Mouse (Mus musculus) natural killer cell, adult 2 months (primary cell): ENCODE data around the gene Otop2.

ENCODE experiments used
- DNase-seq, 2 experiments: peaks; one replicate each; pipeline ENCODE4 v3.0.0; 2022; ENCODE audit warnings: low spot score in 2 of 2

Gene Otop2

DNA sequence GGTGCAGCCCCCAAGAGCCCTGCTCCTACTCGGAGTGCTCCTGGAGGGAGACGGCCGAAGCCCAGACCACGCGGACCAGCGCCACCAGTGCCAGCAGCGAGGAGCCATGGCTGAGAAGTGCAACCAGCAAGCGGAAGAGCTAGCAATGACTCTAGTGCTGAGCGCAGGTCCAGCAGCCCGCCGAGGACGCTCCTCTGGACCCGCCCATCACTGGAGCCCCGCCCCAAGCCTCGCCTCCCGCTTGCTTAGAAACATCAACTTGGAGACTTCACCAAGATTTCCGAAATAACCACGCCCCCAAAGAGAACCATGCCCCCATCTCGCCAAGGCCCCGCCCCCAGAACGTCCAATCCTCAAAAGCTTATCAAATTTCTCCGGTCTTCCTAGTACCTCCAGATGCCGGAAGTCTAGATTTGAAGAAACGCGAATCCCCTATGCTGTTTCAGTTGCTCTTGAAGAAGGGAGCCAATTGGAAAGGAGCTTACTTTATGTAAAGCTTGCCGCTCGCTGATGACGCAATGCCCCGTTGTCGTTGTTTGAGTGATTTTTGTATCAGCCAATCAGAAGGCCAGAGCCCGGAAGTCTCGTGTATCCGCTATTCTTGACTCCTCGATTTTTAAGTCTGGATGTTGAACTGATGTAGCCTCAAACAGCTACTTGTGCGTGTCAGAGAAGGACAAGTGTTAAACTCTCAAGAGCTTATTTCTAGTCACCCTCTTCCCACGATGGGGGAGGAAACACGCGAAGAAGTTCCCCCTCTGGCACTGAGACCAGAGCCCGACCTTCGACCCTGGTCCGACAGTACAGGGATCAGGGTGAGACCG lies 30.0 kb upstream of the Otop2 start, which contains the start of gene Fdxr:
Gene Fdxr, minus strand, starts transcription at position 271 of the 824 bp plus-strand sequence.
- DNase-seq: peak; percentile 99 to 100

DNA sequence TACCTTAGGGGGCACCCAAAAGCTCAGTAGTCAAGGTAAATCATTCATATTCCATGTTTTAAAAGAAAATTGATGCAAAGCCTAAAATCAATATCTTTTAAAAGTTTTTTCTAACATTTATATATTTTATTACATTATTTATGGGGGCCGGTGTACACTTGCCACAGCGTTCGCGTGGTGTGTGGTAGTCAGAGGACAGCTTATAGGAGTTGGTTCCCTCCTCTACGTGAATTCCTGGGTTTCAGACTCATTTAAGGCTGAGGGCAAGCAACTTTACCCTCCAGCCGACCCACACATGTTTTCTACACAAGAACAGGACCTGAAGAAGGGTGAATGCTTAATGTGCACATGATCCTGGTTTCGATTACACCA lies 29.4 kb upstream of the Otop2 start:
- DNase-seq: no peak

DNA sequence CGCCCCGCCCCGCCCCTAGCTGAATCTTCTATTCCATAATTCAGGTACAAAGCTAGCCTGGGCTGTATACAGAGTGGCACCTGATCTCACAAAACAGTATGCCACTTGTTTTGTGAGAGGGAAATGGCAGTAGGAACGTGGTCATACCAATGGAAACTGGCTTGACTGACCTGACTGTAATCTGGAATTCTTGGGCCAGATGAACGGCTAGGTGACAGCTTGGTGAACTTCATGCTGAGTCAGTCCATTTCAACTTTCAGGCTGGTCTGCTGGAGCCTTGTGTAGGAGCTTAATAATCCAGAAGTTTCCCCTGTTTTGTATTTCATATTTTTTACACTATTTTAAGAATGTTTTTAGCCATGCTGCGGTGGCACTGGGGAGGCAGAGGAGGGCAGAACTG lies 28.8 kb upstream of the Otop2 start:
- DNase-seq: no peak

DNA sequence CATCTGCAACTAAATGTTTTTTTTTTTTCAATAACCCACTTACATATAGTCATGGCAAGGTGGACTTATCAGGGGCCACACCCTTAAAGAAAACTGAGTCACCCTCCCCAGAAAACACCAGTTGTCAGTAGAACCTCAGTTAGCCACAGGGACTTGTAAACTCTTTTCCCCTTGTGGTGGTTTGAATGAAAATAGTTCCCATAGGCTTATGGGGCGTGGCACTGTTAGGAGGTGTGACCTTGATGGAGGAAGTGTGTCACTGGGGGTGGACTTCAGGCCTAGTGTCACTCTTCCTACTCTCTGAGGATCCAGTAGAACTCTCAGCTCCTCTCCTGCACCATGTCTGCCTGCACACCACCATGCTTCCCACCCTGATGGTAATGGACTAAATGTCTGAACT lies 27.2 kb upstream of the Otop2 start:
- DNase-seq: no peak

DNA sequence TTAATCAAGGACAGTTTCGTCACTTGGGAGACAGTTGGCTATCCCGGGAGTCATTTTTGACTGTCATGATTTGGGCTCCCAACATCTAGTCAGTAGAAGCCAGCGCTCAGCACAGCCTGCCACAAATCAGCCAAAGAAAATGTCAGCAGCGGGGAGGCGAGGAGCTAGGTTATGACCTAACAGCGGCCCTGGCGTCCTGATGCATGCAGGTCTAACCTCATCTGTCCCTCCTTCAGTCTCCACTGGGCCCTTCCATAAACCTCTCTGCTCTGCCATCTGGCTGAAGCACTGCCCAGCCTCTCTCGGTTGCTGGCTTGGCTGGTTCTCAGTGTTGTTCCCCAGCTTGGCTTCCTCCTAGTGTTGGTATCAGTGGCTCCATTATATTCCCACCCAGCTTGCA lies 24.7 kb upstream of the Otop2 start:
- DNase-seq: no peak

DNA sequence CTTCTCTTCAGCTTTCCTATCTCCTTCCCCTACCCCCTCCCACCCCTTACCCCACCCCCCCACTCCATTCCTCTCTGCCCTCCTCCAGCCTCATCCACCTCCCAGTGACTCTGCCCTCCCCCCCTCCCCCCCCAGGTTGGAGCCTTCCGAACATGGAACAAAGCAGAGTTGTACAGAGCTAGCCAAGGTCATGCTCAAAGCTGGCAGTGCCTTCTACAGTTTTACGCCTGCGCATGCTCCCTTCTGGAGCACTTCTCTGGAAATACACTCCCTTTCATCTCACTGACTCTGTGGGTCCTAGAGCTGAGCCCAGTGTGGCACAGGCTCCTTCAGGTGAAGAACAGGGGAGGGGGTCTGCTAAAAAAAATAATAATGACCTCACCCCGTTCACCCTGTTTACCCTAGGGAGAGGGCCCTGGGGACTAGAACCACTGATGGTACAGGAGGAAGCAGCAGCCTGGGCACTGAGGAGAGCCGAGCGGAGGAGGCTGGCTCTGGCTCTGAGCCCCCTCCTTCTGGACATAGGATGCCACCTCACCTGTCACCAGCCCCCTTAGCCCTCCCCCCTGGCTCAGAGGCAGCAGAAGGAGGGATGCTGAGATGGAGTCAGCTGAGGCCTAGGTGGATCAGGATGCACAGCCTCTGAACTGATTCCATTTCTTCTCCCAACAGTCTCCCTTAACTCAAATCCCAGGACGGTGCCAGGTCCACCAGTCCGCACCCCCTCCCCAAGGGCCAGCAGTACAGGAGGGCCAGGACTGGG lies 24.1 kb upstream of the Otop2 start:
- no peak for DNase-seq

DNA sequence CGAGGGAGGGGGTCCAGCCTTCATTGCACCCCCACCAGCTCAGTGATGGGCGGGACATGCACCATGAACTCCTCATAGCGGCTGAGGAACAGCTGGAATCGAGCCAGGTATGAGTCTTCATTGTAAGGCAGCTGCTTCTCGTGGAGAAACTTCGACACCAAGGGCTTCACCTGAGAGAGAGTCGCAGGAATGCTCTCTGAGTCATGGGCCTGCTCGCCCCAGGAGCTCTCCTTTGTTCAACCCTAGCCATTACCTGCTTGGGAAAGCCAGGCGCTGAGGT lies 23.5 kb upstream of the Otop2 start:
- no peak for DNase-seq

DNA sequence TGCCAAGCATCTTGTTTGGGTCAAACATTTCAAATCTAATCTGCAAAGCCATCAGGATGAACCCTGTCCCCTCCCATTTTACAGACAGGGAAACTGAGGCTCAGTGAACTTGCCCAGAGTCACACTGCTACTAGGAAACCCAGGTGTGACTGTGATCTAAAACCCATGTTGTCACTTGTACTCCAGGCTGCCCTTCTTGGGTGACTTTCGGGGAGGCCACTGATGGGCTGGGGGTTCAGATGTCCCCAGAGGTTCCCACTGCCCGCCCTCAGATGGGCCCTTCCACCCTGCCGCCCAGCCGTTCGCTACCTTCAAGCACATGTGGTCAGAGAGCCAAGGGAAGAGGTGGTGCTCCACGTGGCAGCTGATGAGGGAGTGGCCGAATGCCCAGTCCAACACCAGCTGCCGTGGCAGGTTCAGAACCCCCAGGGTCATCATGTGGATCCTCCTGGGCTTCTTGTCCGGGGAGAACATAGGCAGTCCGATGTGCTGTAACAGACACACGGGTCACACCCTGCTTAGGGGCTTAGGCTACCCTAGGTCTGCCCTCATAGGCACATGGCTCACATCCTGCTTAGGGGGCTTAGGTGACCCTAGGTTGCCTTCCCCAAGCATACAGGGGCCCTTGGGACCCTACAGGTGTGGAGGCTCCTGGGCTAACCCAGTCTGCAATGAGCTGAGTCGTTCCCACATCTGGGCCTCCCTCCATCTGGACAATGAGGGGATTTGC lies 22.9 kb upstream of the Otop2 start:
- DNase-seq: no peak

DNA sequence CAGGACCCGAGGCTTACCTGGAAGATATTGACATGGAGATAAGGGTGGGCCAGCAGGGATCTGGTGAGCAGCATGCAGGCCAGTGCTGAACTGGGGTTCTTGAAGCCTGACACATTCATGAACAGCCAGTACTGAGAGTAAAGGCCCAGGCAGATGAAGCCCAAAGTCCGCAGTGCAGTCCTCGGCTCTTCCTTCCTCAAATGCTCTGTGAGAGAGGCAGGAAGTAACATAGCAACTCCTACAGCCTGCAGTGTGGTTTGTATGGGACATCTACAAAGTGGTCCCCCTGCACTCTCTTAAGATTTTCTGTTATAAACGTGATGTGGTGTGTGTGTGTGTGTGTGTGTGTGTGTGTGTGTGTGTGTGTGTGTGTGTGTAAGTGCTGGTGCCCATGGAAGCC lies 21.7 kb upstream of the Otop2 start:
- DNase-seq: no peak

DNA sequence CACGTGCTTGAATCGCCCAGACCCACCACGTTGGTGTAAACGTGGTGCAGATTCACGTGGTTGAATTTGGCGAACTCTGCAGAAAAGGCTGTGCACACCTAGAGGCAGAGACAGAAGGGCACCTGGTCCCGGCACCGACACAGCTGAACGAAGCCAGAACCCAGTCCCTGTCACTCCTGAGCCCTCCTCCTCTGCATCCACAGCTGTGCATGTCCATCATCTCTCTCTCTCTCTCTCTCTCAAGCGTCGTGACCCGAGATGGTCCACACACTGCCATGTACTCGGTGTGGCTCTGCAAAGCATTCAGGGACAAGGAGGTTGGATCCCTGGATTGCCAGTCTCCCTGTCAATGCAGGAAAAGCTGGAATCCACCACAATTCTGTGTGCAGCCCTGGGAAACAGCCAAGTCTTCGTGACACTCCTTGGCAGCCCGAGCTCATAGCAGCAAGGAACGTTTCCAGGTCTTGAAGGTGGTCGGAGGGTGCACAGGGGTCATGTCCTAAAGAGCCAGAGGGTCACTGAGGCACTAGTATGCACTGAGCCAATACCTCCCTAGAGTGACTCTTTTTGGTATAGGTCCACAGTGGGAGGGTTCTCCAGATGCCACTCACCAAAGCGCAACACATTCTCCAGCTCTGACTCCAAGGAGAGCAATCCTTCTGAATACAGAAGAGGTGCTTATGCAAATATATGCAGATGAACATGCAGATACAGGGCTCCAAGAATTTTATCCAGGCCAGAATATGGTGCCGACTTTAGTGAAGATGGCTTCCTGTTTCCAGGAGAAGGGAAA lies 20.6 kb upstream of the Otop2 start:
- no peak for DNase-seq

DNA sequence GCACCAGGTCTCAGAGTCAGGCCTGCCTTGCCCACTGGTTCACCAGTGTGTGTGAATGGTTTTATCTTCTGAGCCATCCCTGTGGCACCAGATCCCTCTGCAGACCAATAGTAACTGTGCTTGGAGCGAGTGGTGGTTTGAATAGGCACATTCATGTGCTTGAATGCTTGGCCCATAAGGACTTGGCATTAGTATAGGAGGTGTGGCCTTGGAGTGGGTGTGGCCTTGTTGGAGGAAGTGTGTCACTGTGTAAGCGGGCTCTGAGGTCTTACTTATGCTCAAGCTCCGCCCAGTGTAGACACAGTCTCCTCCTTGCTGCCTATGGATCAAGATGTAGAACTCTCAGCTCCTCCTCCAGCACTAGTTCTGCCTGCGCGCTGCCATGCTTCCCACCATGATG lies 19.6 kb upstream of the Otop2 start:
- no peak for DNase-seq

DNA sequence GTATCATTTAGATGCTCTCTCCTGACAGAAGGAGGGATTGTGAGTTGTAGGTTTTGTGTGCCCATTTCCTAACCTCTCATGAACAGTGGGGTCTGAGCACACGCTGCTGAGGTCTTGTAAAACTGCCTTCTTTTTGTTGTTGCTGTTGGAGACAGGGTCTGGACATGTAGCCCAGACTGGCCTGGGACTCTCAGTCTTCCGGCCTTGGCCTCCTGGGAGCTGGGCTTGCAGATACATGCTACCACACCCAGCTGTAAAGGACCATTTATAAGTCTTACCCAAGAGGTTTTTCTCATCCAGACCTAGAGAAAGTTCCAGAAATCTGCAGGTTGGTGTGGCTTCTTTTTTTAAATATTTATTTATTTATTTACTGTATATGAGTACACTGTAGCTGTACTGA lies 18.7 kb upstream of the Otop2 start:
- no peak for DNase-seq

DNA sequence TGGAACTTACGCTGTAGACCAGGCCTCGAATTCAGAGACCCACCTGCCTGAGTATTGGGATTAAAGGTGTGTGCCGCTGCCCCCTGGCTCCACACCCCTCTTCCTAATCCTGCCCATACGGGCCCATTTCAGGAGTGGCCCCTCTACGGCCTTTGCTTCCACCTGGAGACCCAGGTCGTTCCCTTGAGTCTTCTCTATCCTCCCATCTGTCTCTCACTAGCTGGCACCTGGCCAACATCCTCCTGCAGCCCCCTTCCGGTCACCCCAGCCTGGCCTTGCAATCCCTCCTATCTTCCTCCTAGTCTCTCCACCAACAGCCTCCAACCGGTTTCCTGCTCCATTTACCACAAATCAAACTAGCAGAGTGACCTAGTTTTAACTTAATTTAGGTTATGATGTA lies 17.1 kb upstream of the Otop2 start:
- DNase-seq: no peak

DNA sequence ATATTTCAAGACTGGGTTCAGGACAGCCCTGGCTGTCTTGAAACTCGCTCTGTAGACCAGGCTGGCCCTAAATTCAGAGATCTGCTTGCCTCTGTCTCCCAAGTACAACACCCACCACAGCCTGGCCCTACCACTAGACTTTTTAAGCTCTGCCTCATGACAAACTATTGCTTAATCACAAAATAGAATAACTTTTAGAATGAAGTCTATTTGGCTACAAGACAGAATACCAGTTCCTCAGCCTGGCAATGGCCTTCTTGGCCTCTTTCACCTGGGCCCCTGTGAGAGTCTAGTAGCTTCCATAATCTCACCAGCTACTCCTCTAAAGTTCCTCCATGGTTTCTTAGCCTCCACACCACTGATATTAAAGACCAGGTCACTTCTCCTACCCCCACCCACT lies 16.6 kb upstream of the Otop2 start:
- DNase-seq: no peak

DNA sequence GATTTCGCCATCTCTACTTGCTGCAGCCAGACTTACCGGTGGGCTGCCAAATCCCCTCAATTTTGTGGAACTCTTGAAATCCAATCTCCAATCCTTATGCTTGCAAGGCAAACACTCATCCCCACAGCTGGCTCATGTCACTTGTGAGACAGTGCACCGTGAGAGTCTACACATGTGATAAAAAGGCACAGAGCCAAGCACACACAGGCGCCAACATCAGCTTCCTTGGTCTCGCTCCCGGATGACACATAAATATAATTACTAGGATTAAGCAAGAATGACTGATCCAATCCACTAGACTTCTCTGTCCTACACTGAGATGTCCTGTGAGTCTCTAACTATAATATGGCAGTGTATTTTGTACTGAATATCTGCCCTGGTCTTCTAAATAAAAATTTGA lies 16.0 kb upstream of the Otop2 start:
- DNase-seq: no peak

DNA sequence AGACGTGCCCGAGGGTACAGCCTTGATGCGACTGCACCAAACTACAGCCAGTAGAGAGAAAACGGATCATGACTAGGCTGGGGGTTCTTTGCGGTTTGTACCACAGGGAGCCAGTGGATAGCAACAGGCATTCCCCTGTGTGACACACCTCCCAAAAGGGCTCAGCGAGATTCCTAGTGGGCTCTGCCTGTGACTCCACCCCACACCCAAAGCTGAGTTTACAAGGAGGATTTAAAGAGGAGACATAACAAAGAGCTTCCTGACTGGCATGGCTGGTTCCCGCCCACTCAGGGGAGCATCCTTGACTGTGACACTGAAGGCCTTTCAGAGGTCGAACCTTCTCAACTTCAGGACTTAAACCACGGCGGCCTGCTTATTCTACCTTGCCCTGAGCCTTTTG lies 15.5 kb upstream of the Otop2 start:
- DNase-seq: no peak

DNA sequence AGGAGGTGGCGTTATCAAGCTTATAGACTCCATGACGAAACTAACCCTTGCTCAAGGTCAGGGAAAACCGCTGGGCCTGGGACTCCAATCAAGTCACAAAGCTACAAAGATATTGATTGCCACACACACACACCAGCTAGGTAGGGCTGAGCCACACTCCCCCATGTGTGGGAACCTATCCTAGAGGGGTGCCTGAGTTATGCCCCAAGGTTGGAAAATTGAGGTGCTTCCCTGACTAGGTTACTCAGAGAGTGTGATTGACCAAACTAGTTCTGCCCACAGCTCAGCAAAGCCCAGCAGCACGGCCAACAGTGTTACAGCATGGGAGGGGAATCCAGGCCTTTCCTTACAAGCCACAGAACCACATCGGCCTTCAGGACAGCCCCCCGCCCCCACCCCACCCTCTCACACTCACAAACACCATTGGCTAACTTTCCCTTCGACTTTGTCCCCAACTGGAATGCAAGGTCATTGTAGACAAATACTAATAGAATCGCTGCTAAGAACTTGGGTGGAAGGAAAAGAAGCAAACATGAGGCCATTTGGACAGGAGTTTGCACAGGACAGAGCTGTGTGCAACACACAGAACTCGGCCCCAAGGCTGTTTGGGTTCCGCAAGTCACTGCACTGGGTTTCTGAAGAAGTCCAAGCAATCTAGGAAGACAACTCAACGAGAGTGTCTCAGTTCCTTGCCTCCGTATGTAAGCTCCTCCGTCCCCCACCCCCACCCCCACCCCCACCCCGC lies 14.2 kb upstream of the Otop2 start:
- no peak for DNase-seq

DNA sequence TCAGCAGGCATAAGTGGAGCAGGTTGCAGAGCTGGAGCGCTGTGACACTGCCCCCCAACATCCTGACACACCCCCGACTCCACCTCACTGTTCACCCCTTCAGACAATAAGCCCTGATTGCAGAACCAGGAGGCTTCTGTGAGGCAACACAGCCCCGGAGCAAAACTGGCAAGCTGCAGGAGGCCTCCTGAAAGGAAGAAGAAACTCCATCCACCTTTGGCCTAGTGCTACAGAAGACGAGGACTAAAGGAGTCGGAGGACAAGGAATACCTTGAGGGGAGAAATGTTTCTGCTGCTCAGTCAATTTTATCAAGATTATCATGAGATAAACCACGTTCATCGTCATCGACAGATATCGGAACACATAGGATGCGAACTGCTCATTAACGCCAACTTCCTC lies 11.0 kb upstream of the Otop2 start:
- no peak for DNase-seq

DNA sequence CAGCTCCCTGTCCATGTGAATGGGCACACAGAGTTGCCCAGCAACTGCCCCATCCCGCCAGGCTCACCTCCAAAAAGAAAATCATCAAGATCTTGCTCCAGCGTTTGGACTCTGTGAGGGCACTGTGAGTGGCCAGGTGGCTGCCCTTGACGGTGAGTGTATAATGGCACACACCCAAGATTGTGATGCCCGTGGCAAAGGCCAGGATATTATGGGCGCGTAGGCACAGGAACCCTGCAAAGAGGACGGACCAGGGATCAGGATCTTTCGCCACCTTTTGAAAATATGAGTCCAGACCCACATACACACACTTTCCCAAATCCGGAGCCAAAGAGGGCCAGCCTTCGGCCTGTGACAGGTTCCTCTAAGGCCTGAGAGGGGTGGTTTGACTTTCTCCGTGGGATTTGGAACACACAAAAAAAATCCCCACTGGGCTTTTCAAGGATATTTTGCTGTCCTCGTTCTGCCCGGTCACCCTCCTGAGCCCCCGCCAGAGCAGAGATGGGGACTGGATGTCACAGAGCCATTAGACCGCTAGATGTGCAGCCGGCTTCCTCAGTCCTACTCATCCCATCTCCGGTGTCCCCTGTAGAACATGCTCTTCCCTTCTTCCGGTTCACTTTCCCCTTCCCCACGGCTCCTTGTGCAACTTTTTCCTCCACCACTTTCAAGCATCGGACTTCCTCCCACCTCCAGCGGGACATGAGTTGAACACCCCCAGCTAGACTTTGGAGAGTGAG lies 10.3 kb upstream of the Otop2 start:
- DNase-seq: no peak

DNA sequence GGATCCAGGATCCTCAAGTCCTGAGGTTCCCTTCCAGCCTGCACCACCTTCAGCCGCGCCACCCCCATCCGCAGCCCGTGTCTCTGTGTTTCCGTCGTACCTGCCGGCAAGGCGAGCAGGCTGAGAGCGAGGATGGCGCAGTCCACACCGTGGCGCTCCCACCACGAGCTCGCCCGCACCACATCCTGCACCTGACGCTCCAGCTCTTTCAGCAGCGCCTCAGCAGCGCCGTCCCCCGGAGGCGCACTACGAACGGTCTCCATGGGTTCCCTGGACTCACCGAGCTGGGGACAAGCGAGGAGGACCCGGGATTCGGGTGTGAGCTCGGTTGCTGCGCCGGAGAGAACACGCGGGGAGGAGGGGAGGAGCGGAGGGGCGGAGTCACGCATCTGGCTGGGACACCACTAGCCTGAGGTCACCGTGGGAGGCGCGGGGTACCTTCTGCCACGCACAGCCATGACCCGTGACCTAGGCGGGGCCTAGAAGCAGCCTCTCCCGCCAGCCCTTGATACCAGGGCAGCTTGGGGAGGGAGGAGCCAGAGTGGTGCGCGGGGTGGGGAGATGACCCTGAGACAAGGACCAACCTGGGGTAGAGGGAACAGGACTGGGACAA lies 9.6 kb upstream of the Otop2 start, which contains the start of gene Fads6:
Gene Fads6, minus strand, starts transcription at position 450 of the 613 bp plus-strand sequence.
- peak; percentile 35 to 45 for DNase-seq
